Mouse (Mus musculus) embryo, embryonic 10.5 days (tissue): ENCODE data around the gene Gm10647.
"Not testable (repeated sequence)": the region's sequence is repeated elsewhere in the genome, so short reads cannot be mapped to it uniquely, and the experiment has no call there.

Source experiments
- DNase-seq: peaks from one replicate; pipeline ENCODE4 v3.0.0-alpha.2; 2015; ENCODE audit warnings: low spot score

Gene Gm10647

DNA sequence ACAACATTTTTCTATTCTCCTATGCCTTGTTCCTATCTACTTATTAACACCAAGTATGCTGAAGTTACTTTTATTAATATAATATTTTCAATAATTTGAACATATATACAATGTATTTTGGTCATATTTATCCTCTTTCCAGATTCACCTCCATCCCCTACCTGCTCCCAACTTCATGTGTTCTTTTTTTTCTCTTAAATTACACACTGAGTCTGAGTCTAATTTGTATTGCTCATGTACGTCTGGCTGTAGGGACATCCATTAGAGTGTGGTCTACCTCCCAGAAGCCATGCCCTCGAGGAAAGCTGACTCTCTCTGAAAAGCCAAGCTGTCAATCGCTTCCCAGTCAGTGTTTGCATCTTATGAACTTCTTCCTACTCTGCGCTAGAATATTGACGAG lies at the start of gene Gm10647:
Gene Gm10647 (plus strand): TSS at position 301 of the 400 bp plus-strand sequence.
- no peak for DNase-seq

DNA sequence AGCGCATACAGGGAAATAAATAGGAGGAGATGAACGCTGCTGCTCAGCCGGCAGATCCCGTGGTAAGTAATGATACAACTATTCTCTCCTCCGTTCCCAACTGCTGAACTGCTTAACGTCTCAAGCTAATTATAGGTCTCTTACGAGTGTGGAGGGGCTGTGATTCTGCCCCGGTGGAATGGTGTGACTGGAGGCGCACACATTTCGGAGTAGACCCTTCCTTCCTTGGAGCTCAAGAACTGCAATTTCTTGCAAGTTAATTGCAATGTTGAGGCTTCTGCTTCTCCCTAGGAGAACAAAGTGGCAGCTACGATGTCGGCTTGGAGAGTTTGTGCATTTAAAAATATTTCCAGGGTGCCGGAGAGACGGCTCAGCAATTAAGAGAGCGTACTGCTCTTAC lies 48.4 kb upstream of the Gm10647 start:
- no peak for DNase-seq

DNA sequence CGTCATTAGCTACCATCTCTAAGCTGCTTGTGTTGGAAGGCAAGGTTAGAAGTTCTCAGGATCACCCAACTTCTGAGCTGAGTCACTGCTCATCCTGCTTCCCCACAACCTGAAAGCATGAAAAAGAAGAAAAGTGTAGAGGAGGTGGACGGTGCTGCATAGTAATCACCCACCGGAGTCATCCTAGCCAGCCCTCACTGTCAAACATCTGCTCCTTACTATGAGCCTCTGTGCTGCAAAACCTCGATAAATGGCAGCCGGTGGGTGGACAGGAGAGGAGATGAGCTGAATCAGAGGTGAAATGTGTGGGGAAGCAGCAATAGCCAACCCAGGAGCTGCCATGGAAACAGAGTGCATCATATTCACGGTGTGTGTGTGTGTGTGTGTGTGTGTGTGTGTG lies 44.0 kb upstream of the Gm10647 start:
- no peak for DNase-seq

DNA sequence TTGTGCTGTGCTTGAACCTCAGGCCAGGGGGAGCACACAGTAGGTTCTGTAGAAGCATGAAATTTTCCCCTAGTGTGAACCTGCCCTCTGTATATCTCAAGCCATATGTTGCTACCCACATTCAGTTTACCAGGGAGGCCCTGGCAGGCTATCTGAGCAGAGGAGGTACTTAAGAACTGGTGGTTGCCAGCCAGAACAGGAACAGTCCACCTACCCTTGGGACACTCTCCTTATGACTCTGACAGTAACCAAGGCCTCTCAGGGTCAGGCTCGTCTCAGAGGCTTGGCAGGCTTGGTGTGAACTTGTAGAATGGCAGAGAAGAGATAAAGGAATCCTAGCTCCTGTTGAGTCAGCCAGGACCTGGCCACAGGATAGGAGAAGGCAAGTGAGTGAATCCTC lies 35.8 kb upstream of the Gm10647 start:
- no peak for DNase-seq

DNA sequence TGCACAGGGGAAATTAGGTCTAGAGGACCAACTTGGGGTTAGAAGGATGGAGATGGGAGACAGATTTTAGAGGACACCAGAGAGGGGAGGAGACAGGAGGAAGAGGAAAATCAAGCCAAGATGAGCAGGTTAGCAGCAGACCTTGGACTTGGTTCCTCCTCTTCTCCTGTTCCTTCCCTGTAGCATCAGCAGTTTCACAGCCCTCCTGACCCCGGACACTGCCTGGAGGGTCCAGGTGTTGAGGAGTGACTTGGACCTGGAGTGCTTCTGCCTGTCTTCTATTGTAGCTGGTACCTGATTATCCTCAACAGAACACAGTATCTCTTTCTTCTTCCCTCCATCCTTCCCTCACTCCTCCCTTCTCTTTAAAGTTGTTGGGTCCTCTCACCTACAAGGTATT lies 28.1 kb upstream of the Gm10647 start:
- no peak for DNase-seq

DNA sequence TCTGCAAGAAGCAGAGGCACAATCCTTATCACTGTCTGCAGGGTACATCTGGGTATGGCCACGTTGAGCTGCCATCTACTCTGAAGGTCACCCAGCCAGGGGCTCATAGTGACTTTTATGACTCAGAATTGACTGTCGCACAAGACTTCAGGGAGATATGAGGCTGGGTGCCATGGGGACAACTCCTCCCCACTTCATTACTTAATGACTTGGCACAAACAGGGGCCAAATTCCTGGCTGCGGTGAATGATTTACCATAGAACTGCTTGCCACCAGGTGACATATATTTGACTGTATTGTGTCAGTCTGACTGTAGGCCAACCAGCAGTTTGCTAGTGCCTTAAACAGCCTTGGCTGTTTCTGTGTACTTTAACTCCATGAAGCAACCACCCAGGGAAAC lies 27.6 kb upstream of the Gm10647 start:
- DNase-seq, result no peak

DNA sequence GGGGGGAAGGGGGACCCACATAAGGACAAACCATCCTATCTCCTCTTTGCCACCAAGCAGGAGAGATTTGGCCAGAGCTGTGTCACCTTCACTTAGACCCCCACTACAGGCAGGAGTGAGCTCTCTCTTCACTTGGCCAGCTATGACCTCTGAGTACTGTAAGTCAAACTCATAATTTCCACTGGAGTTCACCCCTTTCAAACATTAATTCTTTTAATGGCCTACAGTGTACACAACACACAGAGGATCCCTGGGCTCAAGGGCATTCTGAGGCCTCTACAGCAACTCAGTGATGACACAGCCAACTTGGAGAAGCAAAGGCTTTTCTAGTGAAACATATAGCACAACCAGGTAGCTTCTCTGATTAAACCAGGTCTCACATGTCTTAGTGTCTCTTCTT lies 26.1 kb upstream of the Gm10647 start:
- DNase-seq, result no peak

DNA sequence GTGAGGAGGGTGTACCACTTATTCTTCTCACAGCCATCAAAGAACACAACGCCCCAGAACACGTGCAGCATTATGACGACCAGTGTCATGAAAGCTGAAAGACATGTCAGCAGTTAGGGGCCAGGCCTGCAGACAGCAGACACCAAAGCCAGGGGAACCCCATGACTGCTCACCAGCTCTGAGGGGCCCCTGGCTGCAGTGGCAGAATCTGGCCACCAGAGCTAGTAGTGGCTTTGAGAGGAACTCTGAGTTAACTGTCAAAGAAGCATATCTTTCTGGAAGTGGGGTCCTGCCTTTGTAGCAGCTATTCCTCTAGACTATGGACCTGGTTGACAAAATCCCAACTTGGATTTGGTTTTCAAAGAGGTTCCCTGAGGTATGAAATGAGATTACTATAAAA lies 12.3 kb upstream of the Gm10647 start:
- not testable (repeated sequence) for DNase-seq

DNA sequence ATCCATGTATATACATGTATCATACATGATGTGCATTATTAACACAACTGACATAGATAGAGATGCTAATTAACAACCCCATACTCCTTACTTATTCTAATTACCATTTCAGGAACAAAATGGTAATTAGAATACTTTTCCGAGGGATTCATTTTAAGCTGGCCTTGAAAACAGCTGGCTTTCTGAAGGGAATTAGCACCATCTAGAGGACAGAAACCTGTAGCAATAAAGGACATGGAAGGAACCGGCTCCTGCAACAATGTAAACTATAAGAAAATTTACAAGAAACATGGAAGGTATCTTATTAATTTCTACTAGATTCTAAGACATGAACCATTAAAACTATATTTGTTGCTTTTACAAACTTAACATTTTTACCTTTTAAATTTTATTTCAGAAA lies 9.0 kb upstream of the Gm10647 start:
- peak; percentile 80 for DNase-seq

DNA sequence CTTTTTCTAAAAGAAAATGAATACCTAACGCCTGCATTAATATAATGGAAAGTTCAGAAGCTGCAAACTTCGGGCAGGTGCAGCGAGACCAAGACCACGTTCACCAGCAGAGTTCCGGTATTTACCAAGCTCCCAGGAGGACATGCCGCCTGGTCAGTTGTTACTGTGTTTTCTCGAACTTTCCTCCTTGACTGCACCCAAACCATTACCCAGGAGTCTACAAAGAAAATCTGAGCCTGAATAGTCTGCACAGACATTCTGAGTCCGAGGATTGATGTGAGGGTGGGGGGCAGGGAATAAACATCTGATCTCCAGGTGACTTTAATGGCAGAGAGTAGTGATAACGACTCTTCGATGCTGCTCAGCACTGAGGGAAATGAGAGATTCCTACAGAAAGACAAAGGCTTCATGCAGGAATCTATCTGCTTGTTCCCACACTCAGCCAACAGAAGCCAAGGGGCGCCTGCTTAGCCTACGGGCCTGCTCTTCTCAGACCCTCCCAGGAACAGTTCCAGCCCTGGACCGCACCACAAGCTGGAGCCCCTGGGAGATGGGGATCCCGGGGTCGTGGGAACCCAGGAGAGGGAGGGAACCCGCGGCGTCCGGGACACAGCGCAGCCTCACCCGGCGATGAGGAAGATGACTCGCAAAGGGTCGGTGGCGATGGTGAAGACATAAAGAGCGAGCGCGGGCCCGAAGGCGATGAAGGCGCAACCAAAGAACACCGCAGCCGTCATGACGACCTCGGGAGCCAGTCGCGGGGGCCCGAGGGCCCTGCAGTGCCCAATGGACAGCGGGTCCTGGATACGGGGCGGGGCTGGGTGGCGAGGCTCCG lies 2.0 kb upstream of the Gm10647 start:
- peak; percentile 48 for DNase-seq

DNA sequence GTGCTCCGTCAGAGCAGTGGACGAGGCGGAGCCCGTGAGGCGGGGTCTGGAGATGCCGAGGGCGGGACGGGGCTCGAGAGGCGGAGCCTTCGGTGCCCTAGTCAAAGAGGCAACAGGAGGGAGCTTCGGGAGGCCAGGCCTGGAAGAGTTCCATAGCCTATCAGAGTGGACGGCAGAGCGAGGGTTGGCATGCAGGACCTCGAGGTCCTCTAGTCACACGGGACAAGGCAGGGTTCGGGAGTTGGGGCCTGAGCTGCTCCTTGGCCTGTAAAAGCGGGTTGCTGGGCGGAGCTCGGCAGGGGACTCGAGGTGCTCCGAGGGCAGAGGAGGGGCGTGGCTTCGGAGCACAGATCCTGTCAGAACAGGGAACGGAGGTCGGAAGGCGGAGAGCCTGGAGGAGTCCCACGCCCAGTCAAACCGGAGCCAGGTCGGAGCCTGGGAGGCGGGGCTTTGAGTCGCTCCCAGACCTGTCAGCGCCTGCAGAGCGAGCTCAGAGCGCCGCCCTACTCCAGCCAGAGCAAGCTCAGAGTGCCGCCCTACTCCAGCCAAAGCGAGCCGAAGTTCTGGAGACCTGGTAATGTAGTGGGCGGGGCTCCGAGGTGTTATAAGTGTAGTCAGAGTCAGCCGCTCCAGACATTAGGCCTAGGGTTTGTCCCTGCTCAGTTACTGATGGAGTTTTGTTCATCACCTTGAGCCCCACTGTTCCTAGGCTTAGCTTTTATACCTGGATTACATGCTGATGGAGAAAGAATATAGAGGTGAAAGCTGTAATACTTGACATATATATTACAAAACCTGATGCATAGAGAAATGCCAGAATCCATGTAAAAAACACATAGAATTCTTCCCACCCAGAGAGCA lies 1.1 kb upstream of the Gm10647 start, which contains the start of gene Aph1b:
Gene Aph1b (minus strand): TSS at position 27 of the 861 bp plus-strand sequence.
- DNase-seq, result peak; percentile 98

DNA sequence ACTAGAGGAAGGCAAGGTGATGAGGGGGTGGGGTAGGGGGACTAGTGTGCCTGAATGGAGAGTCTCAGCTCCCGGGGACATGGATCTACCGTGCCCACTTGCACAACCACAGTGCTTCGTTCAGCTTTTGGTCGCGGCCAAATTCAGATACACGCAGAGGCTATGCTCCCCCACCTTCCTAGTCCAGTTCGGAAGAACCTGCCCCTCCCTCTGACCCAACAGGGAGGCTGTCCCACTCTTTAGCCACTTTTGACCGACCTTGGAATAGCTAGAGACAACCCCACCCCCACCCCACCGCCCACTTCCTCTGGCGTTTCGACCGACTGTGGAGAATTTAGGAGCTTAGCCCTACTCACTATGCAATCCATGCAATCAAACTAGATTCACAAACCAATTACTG lies 5.1 kb downstream of the Gm10647 start:
- no peak for DNase-seq

DNA sequence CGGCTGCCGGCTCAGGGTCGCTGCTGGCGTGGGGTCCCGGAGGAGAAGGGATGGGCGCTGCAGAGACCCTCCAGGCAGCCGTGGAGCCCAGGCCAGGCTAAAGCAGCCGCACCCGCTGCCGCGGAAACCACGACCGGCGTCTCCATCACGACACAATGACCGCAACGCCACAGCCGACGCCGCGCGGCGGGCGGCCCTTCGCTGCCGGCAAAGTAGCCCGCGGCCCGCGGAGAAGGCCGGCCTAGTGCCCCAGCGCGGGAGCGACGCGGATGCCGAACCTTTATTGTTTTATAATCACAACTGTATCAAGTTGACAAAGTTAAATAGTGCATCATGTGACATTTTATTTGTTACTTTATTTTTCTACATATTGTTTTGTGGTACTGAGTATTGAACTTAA lies 9.1 kb downstream of the Gm10647 start:
- DNase-seq, result peak; percentile 50

DNA sequence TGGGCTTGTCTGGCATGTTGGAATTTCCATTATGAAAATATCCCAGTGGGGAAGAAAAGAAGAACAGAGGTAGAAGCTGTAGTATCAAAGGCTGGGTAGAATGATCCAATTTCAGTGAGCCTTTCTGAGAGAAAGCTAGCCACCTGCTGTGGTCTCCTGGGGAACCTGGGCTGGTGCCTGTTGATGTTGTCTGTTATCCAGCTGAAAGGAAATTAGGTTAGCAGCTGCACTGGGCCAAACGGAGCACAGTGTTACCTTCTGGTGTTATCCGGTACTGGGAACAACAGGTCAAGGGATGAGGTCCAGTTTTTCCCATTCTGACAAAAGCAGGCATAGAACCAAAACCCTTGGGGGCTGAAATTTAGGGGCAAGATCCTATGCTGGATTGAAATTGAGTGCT lies 16.6 kb downstream of the Gm10647 start:
- DNase-seq, result no peak

DNA sequence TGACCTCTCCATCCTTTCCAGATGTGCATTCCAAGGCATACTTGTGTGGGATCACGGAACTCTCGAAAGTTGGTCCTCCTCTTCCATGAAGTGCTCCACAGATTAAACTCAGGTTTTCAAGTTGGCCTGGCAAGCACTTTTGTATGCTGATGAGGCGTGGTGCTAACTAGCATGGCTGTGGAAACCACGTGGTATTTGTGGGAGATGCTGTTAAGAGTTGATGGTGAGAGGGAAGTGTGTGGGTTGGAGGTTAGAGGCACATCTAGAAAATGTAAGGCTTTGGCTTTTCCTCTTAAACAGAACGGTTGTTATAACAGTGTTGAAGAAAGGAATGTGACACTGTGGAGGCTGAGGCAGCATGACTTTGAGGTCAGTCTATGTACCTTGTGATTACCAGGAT lies 24.2 kb downstream of the Gm10647 start:
- DNase-seq, result no peak

DNA sequence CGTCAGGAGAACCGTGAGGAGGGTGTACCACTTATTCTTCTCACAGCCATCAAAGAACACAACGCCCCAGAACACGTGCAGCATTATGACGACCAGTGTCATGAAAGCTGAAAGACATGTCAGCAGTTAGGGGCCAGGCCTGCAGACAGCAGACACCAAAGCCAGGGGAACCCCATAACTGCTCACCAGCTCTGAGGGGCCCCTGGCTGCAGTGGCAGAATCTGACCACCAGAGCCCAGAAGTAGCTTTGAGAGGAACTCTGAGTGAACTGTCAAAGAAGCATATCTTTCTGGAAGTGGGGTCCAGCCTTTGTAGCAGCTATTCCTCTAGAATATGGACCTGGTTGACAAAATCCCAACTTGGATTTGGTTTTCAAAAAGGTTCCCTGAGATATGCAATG lies 25.4 kb downstream of the Gm10647 start:
- DNase-seq, result not testable (repeated sequence)

DNA sequence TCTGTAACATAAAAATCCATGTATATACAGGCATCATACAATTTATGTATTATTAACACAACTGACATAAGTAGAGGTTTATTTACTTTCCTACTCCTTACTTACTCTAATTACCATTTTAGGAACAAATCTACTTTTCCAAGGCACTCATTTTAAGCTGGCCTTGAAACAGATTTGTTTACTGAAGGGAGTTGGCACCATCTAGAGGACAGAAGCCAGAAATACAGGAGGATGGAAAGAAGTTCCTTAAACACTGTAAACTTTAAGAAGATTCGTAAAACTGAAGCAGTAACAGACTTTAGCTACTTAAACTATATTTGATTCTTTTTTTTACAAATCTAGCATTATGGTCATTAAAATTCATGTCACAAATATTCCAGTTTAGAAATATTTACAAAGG lies 29.2 kb downstream of the Gm10647 start:
- DNase-seq, result peak; percentile 84

DNA sequence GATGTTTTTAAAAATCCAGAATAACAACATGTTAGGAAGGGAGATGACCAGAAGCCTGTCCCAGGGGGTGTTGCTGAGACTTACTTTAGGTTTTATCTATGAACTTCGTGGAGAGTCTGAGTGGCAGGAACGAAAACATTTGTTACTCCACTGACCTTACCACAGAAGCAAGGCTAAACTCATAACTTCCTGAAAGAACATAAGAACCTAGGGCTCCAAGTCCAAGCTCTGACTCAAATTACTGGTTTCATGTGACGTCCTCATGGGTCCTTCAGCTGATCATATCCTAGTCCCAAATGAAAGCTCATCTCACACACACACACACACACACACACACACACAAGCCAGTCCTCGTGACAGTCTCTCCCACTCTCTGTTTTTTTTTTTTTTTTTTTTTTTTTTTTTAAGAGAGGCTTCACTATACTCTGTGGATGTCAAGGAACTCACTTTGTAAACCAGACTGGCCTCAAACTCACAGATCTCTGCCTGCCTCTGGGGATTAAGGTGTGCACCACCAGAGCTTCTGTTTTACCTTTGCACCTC lies 35.6 kb downstream of the Gm10647 start:
- no peak for DNase-seq

DNA sequence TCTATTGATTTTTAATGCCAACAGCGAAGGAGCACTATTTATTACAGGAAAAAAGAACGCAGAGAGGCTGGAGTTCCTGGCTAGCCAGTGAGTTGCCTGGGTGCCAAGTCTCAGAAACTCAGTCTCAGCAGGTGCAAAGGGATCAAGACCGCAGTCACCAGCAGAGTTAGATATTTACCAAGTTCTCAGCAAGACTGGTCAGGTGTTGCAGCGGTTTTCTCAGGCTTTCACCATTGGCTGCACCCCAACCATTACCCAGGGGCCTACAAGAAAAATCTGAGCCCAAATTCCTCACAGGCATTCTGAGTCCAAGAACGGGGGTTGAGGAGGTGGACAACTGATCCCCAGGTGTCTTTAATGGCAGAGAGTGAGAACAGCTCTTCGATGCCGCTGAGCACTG lies 37.0 kb downstream of the Gm10647 start:
- no peak for DNase-seq

DNA sequence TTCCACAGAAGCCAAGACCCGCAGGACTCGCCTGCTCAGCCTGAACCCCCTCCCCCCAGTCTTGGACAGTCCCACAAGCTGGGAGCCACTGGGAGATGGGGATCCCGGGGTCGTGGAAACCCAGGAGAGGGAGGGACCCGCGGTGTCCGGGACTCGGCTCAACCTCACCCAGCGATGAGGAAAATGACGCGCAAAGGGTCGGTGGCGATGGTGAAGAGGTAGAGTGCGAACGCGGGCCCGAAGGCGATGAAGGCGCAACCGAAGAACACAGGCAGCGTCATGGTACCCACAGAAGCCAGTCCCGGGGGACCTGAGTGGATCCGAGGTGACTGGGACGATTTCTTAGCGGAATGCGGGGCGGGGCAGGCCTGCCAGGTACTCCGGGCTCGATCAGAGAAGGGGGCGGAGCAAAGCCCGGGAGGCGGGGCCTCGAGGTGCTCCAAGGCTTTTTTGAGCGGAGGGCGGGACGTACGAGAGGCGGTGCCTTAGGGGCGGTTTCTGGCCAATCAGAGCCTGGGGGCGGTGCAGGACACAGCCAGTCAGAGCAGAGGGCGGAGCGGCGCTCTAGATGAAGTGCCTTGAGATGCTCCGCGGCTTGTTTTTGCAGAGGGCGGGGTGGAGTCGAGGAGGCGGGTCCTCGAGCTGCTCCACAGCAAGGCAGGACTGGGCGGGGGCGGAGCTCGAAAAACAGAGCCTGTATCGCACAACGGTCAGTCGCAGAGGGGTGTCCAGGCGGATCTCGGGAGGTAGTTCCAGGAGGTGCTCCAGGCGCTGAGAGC lies 37.7 kb downstream of the Gm10647 start, which contains the start of gene Aph1c:
Gene Aph1c (minus strand): TSS at position 409 of the 779 bp plus-strand sequence.
- DNase-seq, result peak; percentile 100

DNA sequence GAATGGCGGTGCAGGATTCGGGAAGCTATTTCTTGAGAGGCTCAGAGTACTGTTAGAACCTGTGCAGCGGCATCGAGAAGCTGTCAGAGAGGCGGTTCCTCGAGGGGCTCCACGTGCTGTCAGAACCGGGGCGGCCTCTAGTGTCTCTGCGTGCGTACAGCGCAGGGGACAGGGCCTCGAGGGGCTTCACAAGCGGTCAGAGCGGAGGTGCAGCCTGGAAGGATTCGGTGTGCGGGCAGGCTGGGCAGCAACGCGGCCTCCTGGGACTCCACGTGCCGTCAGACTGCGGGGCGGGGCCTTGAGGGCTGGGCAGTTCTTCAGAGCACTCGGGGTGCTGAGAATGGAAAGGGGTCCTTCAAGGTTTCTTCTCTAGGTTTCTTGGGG lies 38.2 kb downstream of the Gm10647 start:
- DNase-seq, result no peak

DNA sequence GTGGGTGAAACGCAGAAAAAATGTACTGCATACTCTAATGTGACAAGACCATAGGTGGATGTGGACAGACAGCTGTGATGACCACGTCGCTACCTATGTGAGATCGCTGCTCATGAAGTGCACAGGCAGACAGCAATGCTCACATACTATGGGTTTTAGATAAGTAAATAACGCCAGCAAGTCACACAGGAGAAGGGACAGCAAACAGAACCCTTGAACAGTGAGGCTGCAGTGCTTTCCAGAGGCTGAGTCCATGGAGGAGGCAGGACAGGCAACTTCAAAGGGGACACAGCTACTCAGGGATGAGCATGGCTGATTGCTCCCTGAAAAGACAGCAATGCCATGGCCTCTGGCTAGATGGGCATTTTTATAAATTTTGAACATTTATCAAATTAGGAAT lies 50.0 kb downstream of the Gm10647 start:
- DNase-seq, result no peak
